Mouse (Mus musculus) layer of hippocampus, adult 9-10 months (tissue): ENCODE measurements at regions not wholly inside any gene's neighbourhood (a gene's known extent, or its start where the extent isn't known, plus 50 kb on each side); places are given as distances from the start of the nearest gene placed in this dataset.
A peak's percentile ranks its signal among the peaks of the same experiment; 100 is the strongest.

Experiments used
- DNase-seq: peaks from one replicate; pipeline ENCODE4 v3.0.0; 2022; ENCODE audit warnings: low spot score

DNA sequence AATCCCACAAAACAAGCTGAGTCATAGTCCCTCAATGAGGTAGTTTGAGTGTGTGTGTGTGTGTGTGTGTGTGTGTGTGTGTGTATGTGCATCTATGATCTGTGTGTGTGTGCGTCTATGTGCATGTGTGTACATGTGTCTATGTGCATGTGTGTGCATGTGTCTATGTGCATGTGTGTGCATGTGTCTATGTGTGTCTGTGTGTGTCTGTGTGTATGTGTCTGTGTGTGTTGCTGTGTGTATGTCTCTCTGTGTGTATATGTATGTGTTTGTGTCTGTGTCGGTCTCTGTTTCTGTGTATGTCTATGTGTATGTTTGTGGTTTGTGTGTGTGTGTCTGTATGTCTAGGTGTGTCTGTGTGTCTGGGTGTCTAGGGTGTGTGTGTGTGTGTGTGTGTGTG, 309.1 kb upstream of the Brinp3 start:
- DNase-seq, result no peak

DNA sequence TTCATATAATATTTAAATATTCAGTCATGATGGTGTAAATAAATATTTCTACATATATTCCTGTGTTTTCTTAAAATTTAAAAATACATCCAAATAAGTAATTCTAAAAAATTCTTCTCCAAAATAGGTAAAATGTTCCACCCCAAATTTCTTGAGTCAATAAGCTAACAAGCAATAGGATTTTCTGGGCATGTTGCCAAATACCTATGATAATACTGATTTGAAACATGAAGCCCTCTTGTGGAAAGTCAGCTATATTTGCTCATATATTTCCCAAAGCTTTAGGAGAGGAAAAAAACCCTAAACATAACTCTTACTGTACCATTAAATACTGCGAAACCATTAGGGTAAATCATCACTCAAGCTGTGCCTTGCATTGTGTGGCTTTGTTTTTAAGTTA, 282.9 kb upstream of the Brinp3 start:
- no peak for DNase-seq

- peak; percentile 62 for DNase-seq
Measured at GRCm38 (mm10) chr1:146231487-146232466, 262.8 kb upstream of the Brinp3 start.

GRCm38 (mm10) chr1:146260400-146260799, 234.2 kb upstream of the Brinp3 start:
- DNase-seq, result peak; percentile 15

GRCm38 (mm10) chr1:146299031-146299430, 195.5 kb upstream of the Brinp3 start:
- DNase-seq, result no peak

- DNase-seq, result peak; percentile 2
Measured at GRCm38 (mm10) chr1:146312547-146312946, 182.0 kb upstream of the Brinp3 start.

DNA sequence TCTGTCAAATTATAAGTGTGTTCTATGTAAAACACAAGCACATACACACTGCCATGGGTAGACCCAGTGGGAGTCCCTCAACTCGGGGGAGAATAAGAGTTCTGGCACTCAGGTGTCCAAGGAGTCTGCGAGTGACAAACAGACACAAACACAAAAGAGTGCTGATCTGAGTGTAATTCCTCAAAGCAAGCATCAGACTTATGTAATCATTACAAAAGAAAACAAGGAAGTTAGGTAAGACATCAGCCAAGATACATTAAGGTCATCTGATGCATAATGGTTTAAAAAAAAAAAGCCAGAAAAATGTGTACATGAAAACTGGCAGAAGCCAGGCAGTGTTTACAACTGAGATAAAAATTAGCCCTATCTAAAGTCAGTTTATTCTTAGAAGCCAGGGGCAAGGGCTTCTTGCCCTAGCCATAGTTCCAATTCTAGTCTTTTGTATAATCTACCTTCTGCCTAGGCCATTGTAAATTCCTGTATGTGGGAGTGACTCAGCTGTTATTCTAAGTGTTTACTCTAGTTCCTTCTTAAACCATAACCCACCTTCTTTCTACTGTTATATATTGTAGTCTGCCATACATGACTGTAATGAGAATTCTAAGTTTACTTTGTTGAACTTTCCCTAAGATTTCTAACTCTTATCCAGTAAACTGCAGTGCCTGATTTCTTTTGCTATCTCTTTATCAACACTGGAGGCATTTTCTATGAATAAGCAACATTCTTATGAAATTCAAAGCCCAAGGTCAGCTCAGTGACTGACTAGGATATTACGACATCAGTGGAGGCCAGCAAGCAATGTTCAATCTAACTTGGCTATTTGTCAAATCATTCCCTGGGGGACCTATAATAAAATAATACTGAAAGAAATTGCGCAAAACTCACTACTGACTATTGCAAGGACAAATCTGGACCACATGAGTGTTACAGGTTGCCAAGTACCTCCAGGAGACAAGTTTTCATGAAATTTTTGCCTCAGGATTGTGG, 178.1 kb upstream of the Brinp3 start:
- no peak for DNase-seq

DNA sequence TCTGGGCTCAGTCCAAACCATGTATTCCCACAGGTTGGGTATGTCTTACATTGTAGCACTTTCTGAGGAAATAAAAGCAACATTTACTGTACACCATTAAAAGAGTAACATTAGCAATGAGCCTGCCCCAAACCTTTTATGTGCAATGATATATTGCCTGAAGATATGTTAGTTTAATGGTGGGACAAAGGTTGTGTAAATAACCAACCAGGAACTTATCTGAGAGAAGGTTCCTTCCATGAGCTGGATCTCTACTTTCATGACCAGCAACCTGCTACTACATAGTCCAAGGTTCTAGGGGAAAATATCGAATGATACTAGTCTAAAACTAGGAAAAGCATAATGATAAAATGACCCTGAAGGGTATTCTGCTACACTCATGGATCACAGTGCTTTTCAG, 172.5 kb upstream of the Brinp3 start:
- DNase-seq, result no peak

DNA sequence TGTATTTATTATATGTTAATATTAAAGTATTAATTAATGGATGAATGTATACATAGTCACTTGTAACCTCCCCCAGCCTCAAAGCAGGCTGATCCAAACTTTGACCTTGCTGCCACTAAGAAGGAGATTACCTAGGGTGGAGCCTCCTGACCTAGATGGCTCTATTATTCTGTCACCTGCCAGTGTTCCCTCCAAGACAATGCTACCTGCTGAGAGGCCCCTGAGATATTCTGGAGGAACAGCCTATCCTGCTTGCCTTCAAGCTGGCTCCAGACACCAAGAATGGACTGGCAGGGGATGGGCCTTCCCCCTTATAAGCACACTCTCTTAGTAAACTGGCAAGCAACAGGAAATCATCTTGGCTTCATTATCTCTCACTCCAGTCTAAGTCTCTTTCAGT, 171.7 kb upstream of the Brinp3 start:
- DNase-seq, result no peak

GRCm38 (mm10) chr1:146337049-146337448, 157.5 kb upstream of the Brinp3 start:
- no peak for DNase-seq

GRCm38 (mm10) chr1:146356964-146357363, 137.6 kb upstream of the Brinp3 start:
- DNase-seq, result no peak

GRCm38 (mm10) chr1:146358301-146358700, 136.3 kb upstream of the Brinp3 start:
- DNase-seq, result no peak

DNA sequence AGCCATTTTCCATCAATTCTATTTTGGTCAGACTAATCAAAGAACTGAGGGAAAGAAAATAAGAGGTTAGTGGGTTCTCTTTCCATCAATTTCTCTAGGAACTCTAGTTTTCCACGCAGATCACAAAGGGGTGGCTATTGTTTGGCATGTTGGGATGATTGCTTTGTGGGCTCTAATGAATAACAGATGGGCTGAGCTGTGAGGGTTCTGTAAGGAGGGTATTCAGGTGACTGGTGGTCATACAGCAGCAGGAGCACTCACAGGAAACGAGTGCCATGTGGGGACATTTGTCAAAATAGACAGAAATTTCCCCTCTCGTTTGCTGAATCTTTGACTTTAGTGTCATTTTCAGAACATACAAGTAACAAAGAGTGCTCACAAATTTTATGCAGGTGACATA, 134.9 kb upstream of the Brinp3 start:
- DNase-seq, result no peak

GRCm38 (mm10) chr1:146360124-146360523, 134.4 kb upstream of the Brinp3 start:
- DNase-seq, result no peak

- no peak for DNase-seq
Measured at GRCm38 (mm10) chr1:146363777-146364176, 130.8 kb upstream of the Brinp3 start.
